In the genomic region with DNA sequence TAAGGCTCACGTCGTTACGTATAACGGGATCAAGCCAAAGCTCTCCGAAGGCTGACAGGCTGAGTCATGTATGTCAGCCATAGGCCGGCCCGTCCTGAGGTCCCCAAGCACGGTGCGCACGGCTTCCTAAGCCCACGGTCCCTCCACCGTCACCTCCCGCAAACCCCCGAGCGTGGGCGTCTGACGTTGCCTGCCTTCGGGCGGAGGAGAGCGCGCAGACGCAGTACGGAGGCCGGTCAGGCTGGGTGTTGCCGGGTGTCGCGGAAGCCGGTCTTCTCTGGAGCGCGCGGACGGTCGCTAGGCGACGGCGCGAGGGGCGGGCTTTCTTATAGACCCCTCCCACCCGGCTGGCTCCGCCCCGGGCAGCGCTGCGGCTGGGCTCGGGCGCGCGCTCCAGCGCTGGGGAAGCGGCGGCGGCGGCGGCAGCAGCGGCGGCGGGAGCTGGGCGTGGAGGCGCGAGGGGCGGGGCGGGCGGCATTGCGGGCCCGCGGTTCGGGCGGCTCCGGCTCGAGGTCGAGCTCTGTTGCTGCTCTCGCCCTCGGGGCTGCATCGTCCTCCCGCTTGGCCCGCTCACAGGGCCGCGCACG, we compare ENCODE assay signal across 1 mouse cellular context.
TF ChIP-seq lines count a peak whose summit lies in the region.

A gene (plus strand): TSS at position 463 of the 587 bp plus-strand sequence.

TF ChIP-seq in CH12.LX, 34 proteins besides CTCF, POLR2A, EP300 and RAD21 (continued from another document):
- peak; percentile 76 for TF ChIP-seq MXI1 (IDR thresholded peaks at IDR 0.05; ENCODE audit: low read depth, low read length)
- TF ChIP-seq GABPA (IDR thresholded peaks at IDR 0.05; ENCODE audit: insufficient replicate concordance, low read depth, low read length) = no peak
- no peak for TF ChIP-seq HCFC1 (IDR thresholded peaks at IDR 0.05; ENCODE audit: low read depth, low read length)
- no peak for TF ChIP-seq TBP (conservative IDR thresholded peaks at IDR 0.05; ENCODE audit: low read depth, low read length)
- no peak for TF ChIP-seq ZNF384 (IDR thresholded peaks at IDR 0.05; ENCODE audit: low read depth, low read length)
- TF ChIP-seq CHD2 (IDR thresholded peaks at IDR 0.05; ENCODE audit: low read length) = no peak
- TF ChIP-seq ELF1 (IDR thresholded peaks at IDR 0.05; ENCODE audit: low read depth, low read length) = peak; percentile 78
- no peak for TF ChIP-seq BHLHE40 (IDR thresholded peaks at IDR 0.05; ENCODE audit: low read depth, low read length)
- no peak for TF ChIP-seq MAX (IDR thresholded peaks at IDR 0.05; ENCODE audit: low read length)
- no peak for TF ChIP-seq JUN (IDR thresholded peaks at IDR 0.05; ENCODE audit: insufficient read depth, low read depth, low read length)
- 0 out of 2 replicates have a peak, but pooled peaks have one; percentile 4 for TF ChIP-seq SIN3A (IDR thresholded peaks at IDR 0.05; ENCODE audit: low read length)
- TF ChIP-seq ZC3H11A (IDR thresholded peaks at IDR 0.05; ENCODE audit: low read depth, low read length) = no peak
- no peak for TF ChIP-seq NELFE (IDR thresholded peaks at IDR 0.05; ENCODE audit: low read depth, low read length)
- no peak for TF ChIP-seq SMC3 (IDR thresholded peaks at IDR 0.05; ENCODE audit: low read depth, low read length)
- TF ChIP-seq IRF4 (IDR thresholded peaks at IDR 0.05; ENCODE audit: low read depth, low read length) = no peak
- TF ChIP-seq NRF1 (IDR thresholded peaks at IDR 0.05; ENCODE audit: low read depth, low read length) = peak; percentile 70
- no peak for TF ChIP-seq MAFK (IDR thresholded peaks at IDR 0.05; ENCODE audit: insufficient replicate concordance, low read length)
- no peak for TF ChIP-seq USF1 (IDR thresholded peaks at IDR 0.05; ENCODE audit: low read depth, low read length)
- no peak for TF ChIP-seq KAT2A (IDR thresholded peaks at IDR 0.05; ENCODE audit: insufficient replicate concordance, low read length)
- no peak for TF ChIP-seq PAX5 (IDR thresholded peaks at IDR 0.05; ENCODE audit: low read length)
- TF ChIP-seq RCOR1 (conservative IDR thresholded peaks at IDR 0.05; ENCODE audit: low read depth, low read length) = no peak
- no peak for TF ChIP-seq E2F4 (IDR thresholded peaks at IDR 0.05; ENCODE audit: insufficient replicate concordance, low read depth, low read length)
- TF ChIP-seq UBTF (IDR thresholded peaks at IDR 0.05; ENCODE audit: low read depth, low read length) = no peak
- TF ChIP-seq POLR2AphosphoS2 (IDR thresholded peaks at IDR 0.05; ENCODE audit: low read depth, low read length) = no peak
- no peak for TF ChIP-seq USF2 (conservative IDR thresholded peaks at IDR 0.05; ENCODE audit: low read depth, low read length)
- TF ChIP-seq MEF2A (IDR thresholded peaks at IDR 0.05; ENCODE audit: borderline replicate concordance, low read depth, low read length) = no peak
- no peak for TF ChIP-seq CHD1 (IDR thresholded peaks at IDR 0.05; ENCODE audit: low read depth, low read length)
